Mouse (Mus musculus) 3T3-L1 (cell line): ENCODE measurements around the gene Siae.

Experiments
- DNase-seq: peaks from one replicate; pipeline ENCODE4 v3.0.0-alpha.2; 2015; ENCODE audit warnings: low read depth, low spot score

The Siae gene

DNA sequence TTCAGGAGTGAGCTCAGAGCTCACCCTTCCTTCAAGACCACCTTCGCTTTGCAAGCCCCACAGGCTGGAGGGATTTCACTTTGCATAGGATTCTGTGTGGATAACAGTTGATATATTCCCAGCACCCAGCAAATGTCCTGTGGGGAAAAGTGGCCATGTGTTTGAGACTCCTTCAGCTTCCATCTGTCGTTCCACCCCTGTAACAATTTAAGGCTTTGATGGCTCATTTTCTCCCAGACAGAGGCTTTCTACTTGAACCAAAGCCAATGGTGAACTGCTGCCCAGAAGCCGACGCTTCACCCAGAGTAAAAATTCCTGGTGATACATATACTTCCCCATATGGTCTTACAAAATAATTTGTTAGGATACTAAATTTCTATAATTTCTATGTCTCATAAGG, 119.8 kb downstream of the Siae start:
- DNase-seq, result no peak

DNA sequence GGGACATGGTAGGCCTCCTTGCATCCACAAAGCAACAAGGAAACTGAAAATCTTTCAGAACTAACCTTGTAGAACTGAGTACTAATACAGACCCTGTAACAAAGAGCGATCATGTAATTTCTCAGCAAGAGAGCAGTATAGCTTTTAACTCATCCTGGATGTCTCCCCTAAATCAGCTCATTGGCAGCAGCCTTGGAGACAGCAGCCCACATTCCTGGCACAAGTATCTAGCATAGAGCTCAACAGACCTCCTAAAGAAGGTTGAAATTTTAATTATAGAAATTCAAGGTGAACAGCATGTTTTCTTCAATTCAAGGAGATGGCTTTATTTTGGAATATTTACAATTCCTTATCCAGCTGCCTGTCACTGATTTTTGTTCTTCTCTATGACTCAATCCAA, 125.6 kb downstream of the Siae start:
- DNase-seq, result no peak

DNA sequence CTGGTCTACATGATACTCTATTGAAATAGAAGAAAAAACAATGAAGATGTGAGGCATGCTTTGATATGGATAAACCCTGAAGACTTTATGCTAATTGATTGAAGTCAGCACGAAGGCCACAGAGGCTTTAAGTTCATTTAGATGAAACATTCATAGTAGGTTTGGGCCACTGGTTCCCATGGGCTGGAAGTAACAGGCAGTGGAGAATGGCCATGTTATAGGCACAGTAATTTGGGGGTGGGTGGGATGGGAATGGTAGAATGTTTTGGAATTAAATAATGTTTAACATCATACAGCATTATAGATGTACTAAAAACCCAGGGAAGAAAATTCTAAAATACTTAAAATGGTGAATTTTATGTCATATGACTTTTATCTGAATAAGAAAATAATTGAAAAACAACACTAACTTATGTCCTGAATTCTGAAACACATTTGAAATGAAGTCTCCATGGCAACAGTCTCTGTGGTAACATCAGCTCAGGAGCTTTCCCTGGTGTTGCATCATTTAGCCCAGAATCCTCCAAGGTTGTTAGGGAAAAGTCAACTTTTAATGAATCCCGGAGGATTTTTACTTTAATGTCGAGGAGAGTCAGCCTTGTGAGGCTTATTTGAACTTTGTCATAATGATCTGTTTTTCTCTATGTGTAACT, 131.9 kb downstream of the Siae start:
- DNase-seq, result peak; percentile 52

DNA sequence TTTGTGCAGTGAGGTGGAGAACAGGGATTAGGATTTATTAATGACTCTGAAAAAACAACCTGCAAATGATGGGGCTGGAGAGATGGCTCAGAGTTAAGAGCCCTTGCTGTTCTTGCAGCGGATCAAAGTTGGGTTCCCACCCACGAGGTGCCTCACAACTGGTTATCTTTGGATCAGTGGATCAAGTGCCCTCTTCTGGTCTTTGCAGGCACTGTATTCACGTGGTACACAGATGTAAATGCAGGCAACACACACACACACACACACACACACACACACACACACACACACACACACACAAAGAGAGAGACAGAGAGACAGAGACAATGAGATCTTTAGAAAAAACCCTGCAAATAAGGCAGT, 132.4 kb downstream of the Siae start:
- DNase-seq, result peak; percentile 26

DNA sequence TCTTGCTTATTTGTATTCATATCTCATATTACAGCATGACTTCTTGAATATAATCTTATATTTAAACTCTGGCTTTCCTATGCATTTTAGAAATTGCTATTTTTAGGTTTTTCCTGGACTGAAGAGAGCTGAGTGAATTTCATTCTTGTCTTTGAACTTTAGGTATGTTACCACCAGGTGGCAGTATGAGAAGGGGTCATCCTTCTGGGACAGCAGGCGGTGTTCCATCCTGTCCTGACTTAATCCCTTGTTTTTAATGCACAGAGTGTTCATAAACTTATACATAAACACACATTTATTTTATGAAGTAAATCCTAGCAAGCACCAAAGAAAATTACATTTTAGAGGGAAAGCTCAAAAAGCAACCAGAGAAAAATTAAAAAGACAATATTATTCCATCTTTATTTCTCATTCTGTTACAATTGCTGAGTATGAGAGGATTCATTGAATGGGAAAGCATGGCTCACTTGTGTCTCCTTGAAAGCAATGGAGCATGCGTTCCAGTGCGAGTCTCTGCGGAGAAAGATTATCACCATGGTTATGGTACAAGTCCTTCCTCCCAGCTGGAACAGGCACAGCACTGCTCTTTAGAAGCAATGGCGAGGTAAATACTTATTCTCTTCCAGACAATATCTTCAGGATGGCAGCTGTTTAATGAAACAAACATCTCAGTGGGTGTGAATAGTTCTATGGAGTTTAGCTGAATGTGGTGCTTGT, 134.6 kb downstream of the Siae start:
- DNase-seq, result peak; percentile 78
